Mouse (Mus musculus): ENCODE results near the gene Uggt1. TPM values are rescaled to one million over a fixed set of nuclear protein-coding genes. Genes with fewer than 3 reads are reported as not detected.

Gene Uggt1
- polyA plus RNA-seq, 1 experiment from 2014 or later, result 44.7 TPM

GRCm38 (mm10) chr1:36270666-36271065 is 26.1 kb upstream of the Uggt1 start:
- Histone ChIP-seq H3K4me3 (no peak overlapping the region), H3K4me1 (replicated peaks) (no peaks in the 10 kb centered on the region), H3K9me3 (no peaks in the 10 kb centered on the region), H3K9ac (no peak overlapping the region), H3K27me3 (no peaks in the 10 kb centered on the region), H3K36me3 (no peaks in the 10 kb centered on the region), H3K4me2 (no peak overlapping the region), H3K27ac (replicated peaks) (no peak overlapping the region)
- ATAC-seq (ENCODE audit: low FRiP score, low read depth), result no peak
- 61% methylated on average over 3 of the region's 3 CpGs for WGBS

GRCm38 (mm10) chr1:36269121-36269795 is 24.7 kb upstream of the Uggt1 start:
- Histone ChIP-seq H3K4me1 (replicated peaks) (no peaks in the 10 kb centered on the region), H3K9ac (no peak overlapping the region), H3K27me3 (no peaks in the 10 kb centered on the region), H3K27ac (replicated peaks) (no peak overlapping the region), H3K4me2 (peak overlapping the region; percentile 50), H3K36me3 (no peaks in the 10 kb centered on the region), H3K4me3 (peak overlapping the region; percentile 28), H3K9me3 (no peaks in the 10 kb centered on the region)
- WGBS, result 39% methylated on average over 54 of the region's 54 CpGs
- ATAC-seq (ENCODE audit: low FRiP score, low read depth), result peak; percentile 49; the same call in 1 of the 2 replicates

- no peak for ATAC-seq (ENCODE audit: low FRiP score, low read depth)
- no peak overlapping the region for H3K4me3 ChIP-seq
- H3K27me3 ChIP-seq, result no peaks in the 10 kb centered on the region
- no peaks in the 10 kb centered on the region for H3K9me3 ChIP-seq
- no peaks in the 10 kb centered on the region for H3K4me1 ChIP-seq (replicated peaks)
- H3K9ac ChIP-seq, result no peak overlapping the region
- no peak overlapping the region for H3K4me2 ChIP-seq
- over 99% methylated on average over 3 of the region's 3 CpGs for WGBS
- H3K27ac ChIP-seq (replicated peaks), result no peak overlapping the region
- H3K36me3 ChIP-seq, result no peaks in the 10 kb centered on the region
These were observed 23.1 kb upstream of the Uggt1 start for GRCm38 (mm10) chr1:36267595-36267994.

GRCm38 (mm10) chr1:36266293-36266692 is 21.8 kb upstream of the Uggt1 start:
- WGBS, result 86% methylated on average over 6 of the region's 6 CpGs

GRCm38 (mm10) chr1:36263833-36264488 is 19.4 kb upstream of the Uggt1 start:
- Histone ChIP-seq H3K27ac (replicated peaks) (peak overlapping the region; percentile 40), H3K9ac (no peak overlapping the region), H3K27me3 (no peaks in the 10 kb centered on the region), H3K4me3 (no peak overlapping the region), H3K9me3 (no peaks in the 10 kb centered on the region), H3K4me1 (replicated peaks) (no peaks in the 10 kb centered on the region), H3K4me2 (no peak overlapping the region), H3K36me3 (no peaks in the 10 kb centered on the region)
- ATAC-seq (ENCODE audit: low FRiP score, low read depth), result no peak
- 74% methylated on average over 13 of the region's 13 CpGs for WGBS

More at GRCm38 (mm10) chr1:36266293-36266692, 21.8 kb upstream of the Uggt1 start:
- H3K27me3 ChIP-seq, result no peaks in the 10 kb centered on the region
- H3K9ac ChIP-seq, result no peak overlapping the region
- H3K4me1 ChIP-seq (replicated peaks), result no peaks in the 10 kb centered on the region
- no peak overlapping the region for H3K4me2 ChIP-seq
- H3K27ac ChIP-seq (replicated peaks), result no peak overlapping the region
- H3K36me3 ChIP-seq, result no peaks in the 10 kb centered on the region
- H3K4me3 ChIP-seq, result no peak overlapping the region
- no peaks in the 10 kb centered on the region for H3K9me3 ChIP-seq
- ATAC-seq (ENCODE audit: low FRiP score, low read depth), result no peak

GRCm38 (mm10) chr1:36261708-36262504 is 17.4 kb upstream of the Uggt1 start:
- Histone ChIP-seq H3K4me2 (no peak overlapping the region), H3K9ac (no peak overlapping the region), H3K36me3 (no peaks in the 10 kb centered on the region), H3K27me3 (no peaks in the 10 kb centered on the region), H3K9me3 (no peaks in the 10 kb centered on the region), H3K4me1 (replicated peaks) (no peaks in the 10 kb centered on the region), H3K27ac (replicated peaks) (no peak overlapping the region), H3K4me3 (no peak overlapping the region)
- ATAC-seq (ENCODE audit: low FRiP score, low read depth), result no peak
- WGBS, result 85% methylated on average over 19 of the region's 19 CpGs

GRCm38 (mm10) chr1:36260418-36260817 is 15.9 kb upstream of the Uggt1 start:
- no peak overlapping the region for H3K27ac ChIP-seq (replicated peaks)
- H3K36me3 ChIP-seq, result no peaks in the 10 kb centered on the region
- no peaks in the 10 kb centered on the region for H3K9me3 ChIP-seq
- WGBS, result 96% methylated on average over 1 of the region's 1 CpGs
- no peaks in the 10 kb centered on the region for H3K27me3 ChIP-seq
- H3K9ac ChIP-seq, result no peak overlapping the region
- H3K4me2 ChIP-seq, result no peak overlapping the region
- H3K4me1 ChIP-seq (replicated peaks), result peaks cover 4% of the 10 kb centered on the region; the same call in 1 of the 2 replicates
- no peak overlapping the region for H3K4me3 ChIP-seq
- ATAC-seq (ENCODE audit: low FRiP score, low read depth), result no peak

- no peak overlapping the region for H3K4me2 ChIP-seq
- 85% methylated on average over 2 of the region's 2 CpGs for WGBS
- no peak overlapping the region for H3K9ac ChIP-seq
- no peaks in the 10 kb centered on the region for H3K9me3 ChIP-seq
- H3K27me3 ChIP-seq, result peaks cover 3% of the 10 kb centered on the region; the same call in 1 of the 2 replicates
- H3K4me3 ChIP-seq, result no peak overlapping the region
- peaks cover 15% of the 10 kb centered on the region for H3K4me1 ChIP-seq (replicated peaks)
- no peak for ATAC-seq (ENCODE audit: low FRiP score, low read depth)
- no peaks in the 10 kb centered on the region for H3K36me3 ChIP-seq
- H3K27ac ChIP-seq (replicated peaks), result no peak overlapping the region
These were observed 14.8 kb upstream of the Uggt1 start for GRCm38 (mm10) chr1:36259281-36259680.

GRCm38 (mm10) chr1:36258631-36259030 is 14.1 kb upstream of the Uggt1 start:
- no peaks in the 10 kb centered on the region for H3K9me3 ChIP-seq
- no peak for ATAC-seq (ENCODE audit: low FRiP score, low read depth)
- peaks cover 5% of the 10 kb centered on the region; the same call in 1 of the 2 replicates for H3K27me3 ChIP-seq
- H3K4me2 ChIP-seq, result no peak overlapping the region
- WGBS, result 71% methylated on average over 2 of the region's 2 CpGs
- peaks cover 15% of the 10 kb centered on the region for H3K4me1 ChIP-seq (replicated peaks)
- H3K36me3 ChIP-seq, result no peaks in the 10 kb centered on the region
- no peak overlapping the region for H3K27ac ChIP-seq (replicated peaks)
- no peak overlapping the region for H3K4me3 ChIP-seq
- H3K9ac ChIP-seq, result no peak overlapping the region

GRCm38 (mm10) chr1:36257276-36257675 is 12.8 kb upstream of the Uggt1 start:
- 94% methylated on average over 8 of the region's 8 CpGs for WGBS
- ATAC-seq (ENCODE audit: low FRiP score, low read depth), result no peak
- H3K9me3 ChIP-seq, result no peaks in the 10 kb centered on the region

GRCm38 (mm10) chr1:36255871-36256640 is 11.5 kb upstream of the Uggt1 start:
- 22% methylated on average over 20 of the region's 20 CpGs for WGBS
- peaks cover 5% of the 10 kb centered on the region; the same call in 1 of the 2 replicates for H3K27me3 ChIP-seq
- no peaks in the 10 kb centered on the region for H3K9me3 ChIP-seq
- no peak overlapping the region for H3K9ac ChIP-seq
- H3K4me3 ChIP-seq, result no peak overlapping the region
- H3K27ac ChIP-seq (replicated peaks), result no peak overlapping the region
- H3K4me1 ChIP-seq (replicated peaks), result peaks cover 15% of the 10 kb centered on the region
- no peaks in the 10 kb centered on the region for H3K36me3 ChIP-seq
- peak overlapping the region; percentile 36 for H3K4me2 ChIP-seq
- ATAC-seq (ENCODE audit: low FRiP score, low read depth), result no peak

More at GRCm38 (mm10) chr1:36257276-36257675, 12.8 kb upstream of the Uggt1 start:
- H3K36me3 ChIP-seq, result no peaks in the 10 kb centered on the region
- H3K4me1 ChIP-seq (replicated peaks), result peaks cover 15% of the 10 kb centered on the region
- H3K9ac ChIP-seq, result no peak overlapping the region
- H3K4me3 ChIP-seq, result no peak overlapping the region
- H3K4me2 ChIP-seq, result no peak overlapping the region
- H3K27ac ChIP-seq (replicated peaks), result no peak overlapping the region
- H3K27me3 ChIP-seq, result peaks cover 5% of the 10 kb centered on the region; the same call in 1 of the 2 replicates

Measured in hindbrain, embryonic 15.5 days (tissue).